Mouse (Mus musculus): ENCODE measurements around the gene Pex12. TPM values are rescaled to one million over a fixed set of nuclear protein-coding genes. Genes with fewer than 3 reads are reported as not detected.

The Pex12 gene
- polyA plus RNA-seq (2014; fragmentation: Illumina TruSeq; extraction: RNeasy Lipid Tissue Mini Kit (QIAGEN cat#74804); ENCODE audit: insufficient read depth, low read depth, low replicate concordance): 6.6 TPM

GRCm38 (mm10) chr11:83302526-83303251, at the start of gene Pex12:
Pex12 (minus strand) TSS chr11:83302586.

DNA sequence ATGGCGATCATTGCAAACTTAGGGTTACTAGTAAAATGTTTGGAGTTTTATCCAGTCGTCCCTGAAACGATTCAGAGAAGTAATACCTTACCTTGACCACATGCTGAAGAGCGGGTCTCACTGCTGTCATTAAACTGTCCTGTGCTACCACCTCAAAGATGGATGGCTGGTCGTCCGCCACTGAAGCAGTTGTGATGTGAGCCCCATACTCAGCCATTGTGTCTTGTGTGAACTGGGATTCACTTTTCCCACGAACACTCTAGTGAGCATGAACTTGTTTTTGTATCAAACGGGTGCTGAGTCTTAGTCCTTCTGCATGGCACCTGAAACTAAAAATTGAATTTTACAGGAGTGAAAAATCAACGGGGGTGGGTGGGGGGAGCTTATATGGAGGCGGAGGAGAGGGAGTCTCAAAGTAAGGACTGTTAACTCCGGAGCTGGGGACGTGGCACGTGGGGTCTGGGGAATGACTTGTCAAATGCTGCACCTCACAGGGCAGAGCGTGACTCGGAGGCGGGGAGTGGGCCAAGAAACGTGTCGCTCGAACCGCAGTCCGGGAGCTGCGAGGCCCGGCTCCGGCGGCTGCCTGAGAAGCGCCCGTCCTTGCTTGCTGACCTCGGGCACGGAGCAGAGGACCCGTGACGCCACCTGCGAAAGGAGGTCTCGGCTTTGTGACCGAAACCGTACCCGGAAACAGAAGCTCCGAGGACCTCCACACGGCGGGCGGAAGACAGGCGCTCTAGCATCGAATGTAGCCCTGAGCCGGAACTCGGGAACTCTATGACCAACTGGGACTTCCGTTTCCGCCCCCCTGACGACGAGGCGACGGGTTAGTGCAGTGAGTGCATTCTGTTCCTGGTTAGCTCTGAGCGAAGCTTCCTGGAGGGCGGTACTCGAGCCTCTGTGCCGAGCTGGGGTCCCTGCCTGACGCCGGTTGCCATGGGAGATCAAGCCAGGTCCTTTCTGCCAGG, 3.9 kb downstream of the Pex12 start, which contains the start of gene Ap2b1:
TSS of gene Ap2b1 (plus strand) at position 800 of the 971 bp plus-strand sequence.

GRCm38 (mm10) chr11:83286566-83286965, 15.8 kb downstream of the Pex12 start, which contains the start of gene Slfn14:
Slfn14 (minus strand) TSS chr11:83286726.

Other genes with a start within 250 kb of the Pex12 start
- 54.1 TPM for gene Slfn2, start 237.5 kb downstream of the Pex12 start, polyA plus RNA-seq (2014; fragmentation: Illumina TruSeq; extraction: RNeasy Lipid Tissue Mini Kit (QIAGEN cat#74804); ENCODE audit: insufficient read depth, low read depth, low replicate concordance)
- gene Slfn1, start 185.7 kb downstream of the Pex12 start, polyA plus RNA-seq (2014; fragmentation: Illumina TruSeq; extraction: RNeasy Lipid Tissue Mini Kit (QIAGEN cat#74804); ENCODE audit: insufficient read depth, low read depth, low replicate concordance): 7.4 TPM
- gene Slfn4, start 127.4 kb downstream of the Pex12 start, polyA plus RNA-seq (2014; fragmentation: Illumina TruSeq; extraction: RNeasy Lipid Tissue Mini Kit (QIAGEN cat#74804); ENCODE audit: insufficient read depth, low read depth, low replicate concordance): 2.7 TPM
- 0.60 TPM for gene Slfn3, start 111.3 kb downstream of the Pex12 start, polyA plus RNA-seq (2014; fragmentation: Illumina TruSeq; extraction: RNeasy Lipid Tissue Mini Kit (QIAGEN cat#74804); ENCODE audit: insufficient read depth, low read depth, low replicate concordance)
- not detected for gene Slfn14, start 15.9 kb downstream of the Pex12 start, polyA plus RNA-seq (2014; fragmentation: Illumina TruSeq; extraction: RNeasy Lipid Tissue Mini Kit (QIAGEN cat#74804); ENCODE audit: insufficient read depth, low read depth, low replicate concordance)
- gene Ap2b1, start 3.6 kb downstream of the Pex12 start, polyA plus RNA-seq (2014; fragmentation: Illumina TruSeq; extraction: RNeasy Lipid Tissue Mini Kit (QIAGEN cat#74804); ENCODE audit: insufficient read depth, low read depth, low replicate concordance): 29.8 TPM
- 0.64 TPM for gene Rasl10b, start 106.6 kb upstream of the Pex12 start, polyA plus RNA-seq (2014; fragmentation: Illumina TruSeq; extraction: RNeasy Lipid Tissue Mini Kit (QIAGEN cat#74804); ENCODE audit: insufficient read depth, low read depth, low replicate concordance)
- 1.4 TPM for gene Gas2l2, start 126.9 kb upstream of the Pex12 start, polyA plus RNA-seq (2014; fragmentation: Illumina TruSeq; extraction: RNeasy Lipid Tissue Mini Kit (QIAGEN cat#74804); ENCODE audit: insufficient read depth, low read depth, low replicate concordance)
- gene 1700020L24Rik, start 135.1 kb upstream of the Pex12 start, polyA plus RNA-seq (2014; fragmentation: Illumina TruSeq; extraction: RNeasy Lipid Tissue Mini Kit (QIAGEN cat#74804); ENCODE audit: insufficient read depth, low read depth, low replicate concordance): 0.50 TPM
- gene Mmp28, start 160.5 kb upstream of the Pex12 start, polyA plus RNA-seq (2014; fragmentation: Illumina TruSeq; extraction: RNeasy Lipid Tissue Mini Kit (QIAGEN cat#74804); ENCODE audit: insufficient read depth, low read depth, low replicate concordance): 7.7 TPM
- gene Taf15, start 170.5 kb upstream of the Pex12 start, polyA plus RNA-seq (2014; fragmentation: Illumina TruSeq; extraction: RNeasy Lipid Tissue Mini Kit (QIAGEN cat#74804); ENCODE audit: insufficient read depth, low read depth, low replicate concordance): 38.2 TPM
- 0.12 TPM for gene Heatr9, start 219.6 kb upstream of the Pex12 start, polyA plus RNA-seq (2014; fragmentation: Illumina TruSeq; extraction: RNeasy Lipid Tissue Mini Kit (QIAGEN cat#74804); ENCODE audit: insufficient read depth, low read depth, low replicate concordance)
- gene Ccl5, start 227.9 kb upstream of the Pex12 start, polyA plus RNA-seq (2014; fragmentation: Illumina TruSeq; extraction: RNeasy Lipid Tissue Mini Kit (QIAGEN cat#74804); ENCODE audit: insufficient read depth, low read depth, low replicate concordance): 65.3 TPM

Measured in lung, adult 10 weeks (tissue).